8 mouse cellular contexts compared by ENCODE assay signal in the genomic region with DNA sequence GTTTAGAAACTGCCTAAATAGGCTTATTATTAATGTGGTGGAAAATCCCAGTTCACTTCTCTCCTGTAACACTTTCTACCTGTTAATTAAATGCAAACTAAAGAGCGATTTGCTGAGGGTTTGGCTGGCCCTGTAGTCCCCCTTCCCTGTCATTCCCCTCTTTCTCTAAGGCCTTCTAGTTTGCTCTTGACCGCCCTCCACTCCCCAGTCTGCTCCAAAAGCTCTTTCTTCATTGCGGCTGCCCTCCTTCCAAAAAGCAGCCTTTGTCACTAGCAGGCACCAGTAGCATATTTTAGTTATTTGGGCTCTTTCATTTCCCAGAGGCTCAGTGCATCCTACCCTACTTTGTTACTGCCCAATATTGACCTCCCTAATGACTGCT. TPM values are rescaled to one million over a fixed set of nuclear protein-coding genes. Genes with fewer than 3 reads are reported as not detected.
A peak's percentile ranks its signal among the peaks of the same experiment; 100 is the strongest.
DNase-seq lines count a peak whose midpoint lies in the region; ATAC-seq and TF ChIP-seq lines count a peak whose summit lies in the region.
"Had no signal": no experiment of that assay in that cellular context is flagged by ENCODE, and none has a peak within 500 bp of the region (broad histone marks: within the 10 kb centered on the region; RNA-seq: fewer than 3 reads in every experiment).

No protein-coding gene starts in this region.

- H3K9me3 ChIP-seq in forebrain, embryonic 14.5 days (replicated peaks; ENCODE audit: control insufficient read depth, low read length) = no peaks in the 10 kb centered on the region
- H3K9me3 ChIP-seq in neural tube, embryonic 14.5 days (ENCODE audit: control insufficient read depth, low read length) = no peaks in the 10 kb centered on the region

- H3K36me3 ChIP-seq in liver, adult 2 months (ENCODE audit: control insufficient read depth, insufficient read depth, low read length) = peaks cover 6% of the 10 kb centered on the region
- H3K36me3 ChIP-seq in forebrain, embryonic 14.5 days (ENCODE audit: control insufficient read depth, insufficient read depth, low read length) = no peaks in the 10 kb centered on the region
- H3K36me3 ChIP-seq in neural tube, embryonic 14.5 days (ENCODE audit: control insufficient read depth, insufficient read depth, low read length) = no peaks in the 10 kb centered on the region

- ATAC-seq in forebrain, embryonic 14.5 days = peak; percentile 13; the same call in 1 of the 2 replicates
- ATAC-seq in neural tube, embryonic 14.5 days (ENCODE audit: low read depth) = peak; percentile 16; the same call in 1 of the 2 replicates

- no peaks in the 10 kb centered on the region for H3K79me2 ChIP-seq in liver, adult 2 months (ENCODE audit: control insufficient read depth, insufficient read depth, low read length)

- peak overlapping the region; percentile 74 for H3K27ac ChIP-seq in liver, adult 2 months (replicated peaks; ENCODE audit: insufficient read depth, low read depth, low read length)
- H3K27ac ChIP-seq in forebrain, embryonic 14.5 days (ENCODE audit: low read depth, low read length) = no peak overlapping the region
- H3K27ac ChIP-seq in neural tube, embryonic 14.5 days (ENCODE audit: low read depth, low read length) = no peak overlapping the region

- peak; percentile 62 for DNase-seq in liver, adult 2 months (ENCODE audit: extremely low read depth, low read depth, low spot score)
- no peak for DNase-seq in liver
- DNase-seq in forebrain, embryonic 14.5 days (ENCODE audit: low spot score) = no peak
- DNase-seq in kidney, postnatal 25 days = peak; percentile 10 to 45
- DNase-seq in Muller cell, postnatal 12 days (ENCODE audit: inconsistent ontology term) = no peak
- DNase-seq in cerebellum, adult 18-20 months = no peak

- H3K4me2 ChIP-seq in forebrain, embryonic 14.5 days (ENCODE audit: low read length) = peak overlapping the region; percentile 96; the same call in 1 of the 2 replicates
- peak overlapping the region; percentile 99; the same call in 1 of the 2 replicates for H3K4me2 ChIP-seq in neural tube, embryonic 14.5 days (ENCODE audit: low read depth, low read length)

- 45% methylated on average over 3 of the region's 3 CpGs for WGBS in liver, adult 2 months
- WGBS in forebrain, embryonic 14.5 days = 39% methylated on average over 3 of the region's 3 CpGs
- 39% methylated on average over 3 of the region's 3 CpGs for WGBS in neural tube, embryonic 14.5 days

- H3K4me3 ChIP-seq in liver, adult 2 months (ENCODE audit: insufficient read depth, low read depth, low read length) = no peak overlapping the region
- H3K4me3 ChIP-seq in forebrain, embryonic 14.5 days (ENCODE audit: low read depth, low read length) = peak overlapping the region; percentile 44; the same call in 1 of the 2 replicates
- no peak overlapping the region for H3K4me3 ChIP-seq in neural tube, embryonic 14.5 days (ENCODE audit: low read depth, low read length)

- H3K4me1 ChIP-seq in liver, adult 2 months (ENCODE audit: control insufficient read depth, insufficient read depth, low read length) = peaks cover 7% of the 10 kb centered on the region; the same call in 1 of the 2 replicates
- peaks cover 8% of the 10 kb centered on the region; the same call in 1 of the 2 replicates for H3K4me1 ChIP-seq in forebrain, embryonic 14.5 days (ENCODE audit: control insufficient read depth, insufficient read depth, low read length)
- 0 out of 2 replicates have a peak, but pooled peaks cover 4% of the 10 kb centered on the region for H3K4me1 ChIP-seq in neural tube, embryonic 14.5 days (ENCODE audit: control insufficient read depth, insufficient read depth, low read length)

- 0 out of 2 replicates have a peak overlapping the region, but pooled peaks have one; percentile 12 for H3K9ac ChIP-seq in liver, adult 2 months (ENCODE audit: low read depth, low read length)
- no peak overlapping the region for H3K9ac ChIP-seq in forebrain, embryonic 14.5 days (ENCODE audit: low read length)
- H3K9ac ChIP-seq in neural tube, embryonic 14.5 days (replicated peaks; ENCODE audit: low read depth, low read length) = no peak overlapping the region

- TF ChIP-seq CTCF in liver, adult 2 months (IDR thresholded peaks at IDR 0.05; ENCODE audit: low read depth, low read length) = no peak

- TF ChIP-seq POLR2A in liver, adult 2 months (IDR thresholded peaks at IDR 0.05; ENCODE audit: extremely low read depth, insufficient read depth, low read length) = no peak

- no peaks in the 10 kb centered on the region for H3K27me3 ChIP-seq in liver, adult 2 months (ENCODE audit: control insufficient read depth, insufficient read depth, low read length)
- H3K27me3 ChIP-seq in forebrain, embryonic 14.5 days (replicated peaks; ENCODE audit: control insufficient read depth, insufficient read depth, low read length) = no peaks in the 10 kb centered on the region
- peaks cover 3% of the 10 kb centered on the region; the same call in 1 of the 2 replicates for H3K27me3 ChIP-seq in neural tube, embryonic 14.5 days (ENCODE audit: control insufficient read depth, insufficient read depth, low read length)

RNA-seq across cellular contexts. Expression of a gene that starts 0.7 kb away (rescaled TPM):
- 2.7 and 2.9 TPM in 2 replicates for total RNA-seq in liver, adult 2 months (2014; rRNA removed)
- 3.8 and 10.3 TPM in 2 replicates for polyA plus RNA-seq in liver, adult 2 months (2012; rRNA removed)
- polyA plus RNA-seq in forebrain, embryonic 14.5 days (2014; fragmentation: Nextera tagmentation; extraction: Ambion mirVana) = 1.2 and 2.7 TPM in 2 replicates
- polyA plus RNA-seq in neural tube, embryonic 14.5 days (2014; fragmentation: Nextera tagmentation; extraction: Ambion mirVana) = 0.33 and 0.53 TPM in 2 replicates
- polyA plus RNA-seq: erythroblast, embryonic 14.5 days had no signal

Comparison
In these comparisons a context has a peak if more than half of its experiments do, and no peak if none do; other contexts are left out.
1. DNase-seq: peak in liver, adult 2 months (single experiment) and kidney, postnatal 25 days (2 of 2); none in liver (single experiment), forebrain, embryonic 14.5 days (single experiment), Muller cell, postnatal 12 days (single experiment) and cerebellum, adult 18-20 months (0 of 2).